Mouse (Mus musculus) C2C12 (cell line): Measurements from ENCODE around the gene Ypel2.

Experiments used
- CTCF ChIP-seq: IDR thresholded peaks from one replicate; pipeline ENCODE4 v1.5.1; 2011; ENCODE audit not compliant: control insufficient read depth, insufficient read depth, insufficient read length
- MAX ChIP-seq: IDR thresholded peaks from one replicate; pipeline ENCODE4 v1.6.1; 2011; ENCODE audit warnings: mild to moderate bottlenecking, control low read depth
- USF1 ChIP-seq: IDR thresholded peaks from one replicate; pipeline ENCODE4 v1.6.1; 2011; ENCODE audit warnings: low read depth, mild to moderate bottlenecking, control low read depth, moderate library complexity

DNA sequence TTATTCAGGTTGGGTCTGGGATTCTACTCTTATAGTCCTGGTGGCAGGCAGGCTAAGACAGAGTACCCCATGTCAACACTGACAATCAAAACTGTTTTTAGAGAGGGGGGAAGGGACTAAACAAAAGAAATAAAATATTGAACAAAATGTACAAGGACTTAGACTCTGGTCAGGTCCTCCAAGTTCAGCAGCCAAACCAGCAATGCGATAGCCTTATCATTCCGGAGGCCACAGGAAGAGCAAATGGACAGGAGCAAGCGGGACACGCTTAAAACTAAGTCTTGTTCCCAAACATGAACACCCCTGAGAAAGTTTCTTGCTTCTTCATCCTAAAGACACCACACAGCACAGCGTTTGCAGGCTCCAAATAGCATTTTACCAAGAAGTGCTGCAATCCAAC is 28.4 kb downstream of the Ypel2 start:
- TF ChIP-seq CTCF (no peak), MAX (no peak), USF1 (no peak)
